Mouse (Mus musculus): ENCODE data around the gene Tfap2a. TPM values are rescaled to one million over a fixed set of nuclear protein-coding genes. Genes with fewer than 3 reads are reported as not detected.

Gene Tfap2a
- total RNA-seq, 1 experiment from 2014 or later = 0.18 TPM

GRCm38 (mm10) chr13:40711661-40712525 lies 26.3 kb downstream of the Tfap2a start:
- no peak for DNase-seq

- DNase-seq = no peak
Measured at GRCm38 (mm10) chr13:40710062-40710342, 28.2 kb downstream of the Tfap2a start.

GRCm38 (mm10) chr13:40709321-40710061 lies 28.7 kb downstream of the Tfap2a start:
- DNase-seq = no peak

DNA sequence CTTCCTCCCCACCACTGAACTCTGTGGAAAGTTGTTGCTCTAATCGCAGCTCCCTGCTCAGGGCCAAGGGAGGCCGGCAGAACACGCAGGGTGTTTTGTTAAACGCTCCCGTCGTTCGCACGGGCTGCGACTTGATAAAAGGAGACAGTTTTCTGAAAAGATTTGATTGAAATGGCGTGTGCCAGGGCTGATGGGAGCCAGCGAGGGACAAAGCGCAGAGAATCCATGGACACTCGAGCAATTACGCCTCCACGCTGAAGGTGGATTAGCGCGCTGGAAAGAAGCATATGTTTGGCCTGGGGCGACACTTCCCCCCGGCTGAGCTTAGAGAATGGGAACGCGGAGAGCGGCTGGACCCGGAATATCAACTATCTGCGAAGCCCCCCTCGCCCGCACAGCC lies 29.3 kb downstream of the Tfap2a start:
- DNase-seq = no peak

DNA sequence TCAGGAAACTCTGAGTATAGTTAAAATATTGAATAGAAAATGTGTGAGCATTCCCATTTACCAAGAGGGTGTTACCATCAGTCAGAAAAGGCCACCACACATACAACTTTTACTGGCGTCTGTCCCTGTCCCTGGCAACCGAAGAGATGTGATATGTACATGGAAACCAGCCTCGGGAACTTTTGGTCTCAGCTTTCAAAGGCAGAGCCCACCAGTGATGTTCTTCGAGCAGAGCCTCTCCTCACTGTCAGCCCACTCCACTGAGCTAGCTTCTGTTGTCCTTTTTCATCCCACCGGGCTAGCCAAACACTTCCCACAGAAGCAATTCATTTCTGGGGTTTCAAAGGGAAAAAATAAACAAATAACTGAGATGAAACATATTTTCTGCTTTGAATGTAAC lies 29.9 kb downstream of the Tfap2a start:
- no peak for DNase-seq

GRCm38 (mm10) chr13:40707646-40708045 lies 30.5 kb downstream of the Tfap2a start:
- no peak for DNase-seq

GRCm38 (mm10) chr13:40706612-40707011 lies 31.6 kb downstream of the Tfap2a start:
- no peak for DNase-seq

- DNase-seq = no peak
Measured at GRCm38 (mm10) chr13:40705821-40706425, 32.3 kb downstream of the Tfap2a start.

DNA sequence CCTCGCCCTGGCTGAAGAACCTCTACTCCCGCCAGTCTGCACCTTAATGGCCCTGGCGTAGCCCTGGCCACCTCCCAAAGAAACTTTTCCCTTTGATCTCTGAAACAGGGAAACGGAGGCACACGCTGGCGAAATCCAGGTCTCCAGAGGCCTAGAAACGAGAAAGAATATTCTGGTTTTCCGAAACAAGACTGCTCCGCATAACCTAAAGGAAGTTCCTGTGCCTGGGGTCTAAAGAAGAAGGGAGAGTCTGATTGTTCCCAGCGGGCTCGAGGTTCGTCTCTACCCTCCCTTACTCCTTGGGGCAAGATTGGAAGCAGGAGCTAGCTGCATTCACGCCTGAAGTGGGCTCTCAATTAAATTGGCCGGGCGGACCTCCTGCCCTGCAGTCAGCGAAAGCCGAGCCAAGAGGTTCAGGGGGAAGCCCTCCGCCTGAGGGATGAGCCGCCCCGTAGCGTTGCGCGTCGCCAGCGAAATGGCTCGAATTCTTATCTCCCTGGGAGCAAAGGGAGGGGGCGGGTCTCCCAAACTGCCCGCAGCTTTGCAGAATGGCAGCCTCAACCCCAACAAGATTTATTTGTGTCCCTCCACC lies 33.2 kb downstream of the Tfap2a start:
- DNase-seq = no peak

DNA sequence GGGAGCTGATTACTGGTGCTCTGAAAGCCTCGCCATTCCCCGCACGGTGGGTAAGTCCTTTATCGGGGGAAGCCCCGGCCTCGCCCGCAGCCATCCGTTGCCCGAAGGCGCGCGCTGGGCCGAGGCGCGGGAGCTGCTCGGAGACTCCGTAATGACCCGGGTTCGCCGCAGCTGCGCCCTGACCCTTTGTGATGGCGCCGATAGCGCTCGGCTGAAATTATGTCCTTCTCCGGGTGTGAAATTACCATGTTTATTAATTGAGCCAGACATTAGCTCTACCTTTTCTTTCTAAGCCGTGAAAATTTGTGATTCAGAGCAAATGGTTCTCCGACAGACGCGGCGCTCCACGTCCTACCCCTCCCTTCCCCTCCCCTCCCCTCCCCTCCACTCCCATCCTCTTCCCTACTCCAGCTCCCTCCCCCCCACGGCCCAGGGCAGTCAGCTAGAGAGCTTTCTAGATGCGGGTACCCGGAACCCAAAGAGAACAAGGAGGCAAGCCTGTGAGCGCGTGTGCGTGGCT lies 34.1 kb downstream of the Tfap2a start:
- no peak for DNase-seq

DNA sequence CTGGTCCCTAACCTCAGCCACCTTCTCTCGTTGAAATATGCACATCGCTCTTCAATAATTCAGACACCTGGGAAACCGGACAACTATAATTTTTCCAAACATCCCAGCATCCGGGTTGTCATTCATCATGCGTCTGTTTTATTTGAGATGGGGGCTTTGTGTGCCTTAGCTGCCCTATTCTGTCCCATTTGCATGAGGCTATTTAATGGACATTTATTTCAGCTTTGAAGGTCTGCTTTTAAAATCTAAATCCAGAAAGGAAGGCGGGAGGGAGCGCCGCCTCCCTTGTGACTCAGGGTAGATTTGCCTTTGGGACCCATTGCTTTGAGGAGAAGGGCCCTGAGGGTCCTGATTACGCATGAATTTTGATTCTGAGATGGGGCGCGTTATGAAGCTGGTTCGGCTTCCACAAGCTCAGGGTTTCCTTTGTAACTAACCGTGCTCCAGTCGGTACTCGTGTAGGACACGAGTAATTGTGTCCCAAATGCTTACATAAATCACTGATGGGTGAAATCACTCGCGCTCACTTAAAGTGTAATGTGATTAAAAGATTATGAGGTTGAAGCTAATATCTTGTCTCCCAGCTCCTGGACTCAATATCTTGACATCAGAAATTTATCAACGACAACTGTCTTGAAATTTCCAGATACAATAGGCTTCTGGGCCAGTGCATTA lies 34.9 kb downstream of the Tfap2a start:
- DNase-seq = no peak

- no peak for DNase-seq
Measured at GRCm38 (mm10) chr13:40702361-40703122, 35.6 kb downstream of the Tfap2a start.

DNA sequence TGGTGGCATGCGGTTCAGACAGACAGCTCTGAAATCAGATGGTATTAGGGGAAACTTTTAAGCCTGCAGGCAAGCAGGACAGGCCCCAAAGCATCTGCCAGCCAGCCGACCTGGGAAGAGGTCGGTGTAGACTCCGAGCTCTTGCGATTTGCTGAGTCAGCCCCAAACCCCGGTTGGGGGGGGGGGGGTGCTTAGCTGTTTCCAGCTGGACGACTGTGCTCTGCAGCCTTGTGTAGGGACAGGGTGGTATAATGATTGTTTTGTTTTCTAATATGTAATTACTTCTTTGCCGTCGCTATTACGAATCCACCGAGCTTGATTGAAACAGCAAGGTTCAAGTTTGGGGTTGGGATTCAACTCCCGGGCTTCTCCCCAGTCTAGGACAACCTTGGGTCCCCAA lies 36.5 kb downstream of the Tfap2a start:
- DNase-seq = no peak

DNA sequence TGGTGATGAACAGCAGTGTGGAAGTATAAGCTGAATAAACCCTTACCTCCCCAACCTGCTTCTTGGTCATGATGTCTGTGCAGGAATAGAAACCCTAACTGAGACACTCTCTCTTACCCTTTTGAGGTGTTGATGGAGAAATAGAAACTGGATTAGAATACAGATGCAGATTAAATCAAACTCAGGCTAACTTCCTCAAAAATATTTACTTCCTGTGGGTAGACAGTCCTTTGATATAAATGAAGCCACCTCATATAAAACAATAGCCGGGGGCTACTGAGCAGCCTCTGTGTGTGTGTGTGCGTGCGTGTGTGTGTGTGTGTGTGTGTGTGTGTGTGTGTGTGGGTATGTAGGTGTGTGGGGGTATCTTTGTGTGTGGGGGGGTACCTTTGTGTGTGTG lies 52.4 kb downstream of the Tfap2a start:
- no peak for DNase-seq

DNA sequence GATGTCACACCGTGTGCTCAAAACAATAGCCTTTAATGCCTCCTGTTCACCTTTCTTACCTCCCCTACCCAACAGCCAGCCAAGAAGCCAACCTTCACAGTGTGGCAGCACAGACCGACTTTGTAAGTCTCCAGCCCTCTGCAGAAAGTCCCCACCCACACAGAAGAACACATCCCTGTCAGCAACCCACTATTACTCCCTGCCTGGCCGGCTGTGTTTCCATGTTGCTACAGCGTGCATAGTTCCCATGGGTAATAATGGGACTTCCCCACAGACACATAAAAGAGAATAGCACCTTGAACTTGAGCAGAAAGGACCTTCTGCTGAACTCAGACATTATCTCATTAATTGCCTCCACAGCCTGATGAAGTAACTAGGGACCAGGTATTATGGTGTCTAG lies 61.4 kb downstream of the Tfap2a start:
- DNase-seq = no peak

Other genes starting within 250 kb of the Tfap2a start
- gene Gcnt2, start 121.4 kb upstream of the Tfap2a start, total RNA-seq (2021) = 7.2 and 7.3 TPM in 2 replicates